Mouse (Mus musculus): Measurements from ENCODE around the gene Rgs17.

- no peak for TF ChIP-seq CTCF (IDR thresholded peaks at IDR 0.05; ENCODE audit: extremely low read depth, insufficient read length, insufficient replicate concordance, low read depth, low read length)
- no peak for TF ChIP-seq POLR2A (IDR thresholded peaks at IDR 0.05; ENCODE audit: low read depth, low read length)
These were observed 896 bp upstream of the Rgs17 start for GRCm38 (mm10) chr10:5923096-5923495.
